Mouse (Mus musculus): ENCODE results near the gene Spaca6.
"Not testable (repeated sequence)": the region's sequence is repeated elsewhere in the genome, so short reads cannot be mapped to it uniquely, and the experiment has no call there.

Gene Spaca6

GRCm38 (mm10) chr17:17844606-17845005 lies 17.6 kb downstream of the Spaca6 start:
- not testable (repeated sequence) for DNase-seq

GRCm38 (mm10) chr17:17845187-17846027 lies 18.4 kb downstream of the Spaca6 start:
- no peak for DNase-seq

- DNase-seq = no peak
Observed at GRCm38 (mm10) chr17:17848988-17849387, 22.0 kb downstream of the Spaca6 start.

GRCm38 (mm10) chr17:17849906-17850712 lies 23.2 kb downstream of the Spaca6 start:
- no peak for DNase-seq

GRCm38 (mm10) chr17:17855064-17855838 lies 28.3 kb downstream of the Spaca6 start, which contains the start of gene Has1:
TSS of gene Has1 (minus strand) at chr17:17855205.
- no peak for DNase-seq

GRCm38 (mm10) chr17:17856612-17857011 lies 29.7 kb downstream of the Spaca6 start:
- no peak for DNase-seq

GRCm38 (mm10) chr17:17857446-17857845 lies 30.5 kb downstream of the Spaca6 start:
- no peak for DNase-seq

GRCm38 (mm10) chr17:17860110-17860509 lies 33.2 kb downstream of the Spaca6 start:
- no peak for DNase-seq

GRCm38 (mm10) chr17:17862360-17862759 lies 35.4 kb downstream of the Spaca6 start:
- no peak for DNase-seq

- DNase-seq = no peak
Observed at GRCm38 (mm10) chr17:17865168-17865567, 38.2 kb downstream of the Spaca6 start.

- DNase-seq = no peak
Observed at GRCm38 (mm10) chr17:17866801-17867469, 40.0 kb downstream of the Spaca6 start.

- no peak for DNase-seq
Observed at GRCm38 (mm10) chr17:17870892-17871550, 44.1 kb downstream of the Spaca6 start.

- DNase-seq = no peak
Observed at GRCm38 (mm10) chr17:17871697-17872096, 44.7 kb downstream of the Spaca6 start.

- no peak for DNase-seq
Observed at GRCm38 (mm10) chr17:17879347-17879746, 52.4 kb downstream of the Spaca6 start.

GRCm38 (mm10) chr17:17882672-17883071 lies 55.7 kb downstream of the Spaca6 start:
- DNase-seq = no peak

GRCm38 (mm10) chr17:17883840-17884239 lies 56.9 kb downstream of the Spaca6 start, which contains the start of gene Fpr1:
TSS of gene Fpr1 (minus strand) at chr17:17883940.
- DNase-seq = no peak

- no peak for DNase-seq
Observed at GRCm38 (mm10) chr17:17887774-17888248, 60.9 kb downstream of the Spaca6 start, which contains the start of the genes Fpr2 and Fpr3. TSS of gene Fpr2 (plus strand) at chr17:17887824. TSS of gene Fpr3 (plus strand) at chr17:17887852.

- DNase-seq = no peak
Observed at GRCm38 (mm10) chr17:17889732-17890425, 62.9 kb downstream of the Spaca6 start.
